Mouse (Mus musculus): ENCODE data around the gene Lrrc57.

GRCm38 (mm10) chr2:120654693-120655092 lies 45.4 kb upstream of the Lrrc57 start:
- TF ChIP-seq GATA1 (IDR thresholded peaks at IDR 0.05; ENCODE audit: borderline replicate concordance, low read length) (no peak), FLI1 (IDR thresholded peaks at IDR 0.05; ENCODE audit: low read length) (no peak)

Data from megakaryocyte, embryonic 14.5 days (primary cell).